Mouse (Mus musculus) CH12.LX (cell line): ENCODE measurements at regions not wholly inside any gene's neighbourhood (a gene's known extent, or its start where the extent isn't known, plus 50 kb on each side); places are given as distances from the start of the nearest gene placed in this dataset.

Experiments used
- DNase-seq: peaks from one replicate; pipeline ENCODE4 v3.0.0-alpha.2; 2013; ENCODE audit errors: extremely low read depth
- H3K27ac ChIP-seq: 2 replicates; pipeline ENCODE4 v1.5.1; 2012; ENCODE audit warnings: low read depth, mild to moderate bottlenecking, control low read depth, moderate library complexity; ENCODE audit not compliant: insufficient read depth
- H3K27me3 ChIP-seq: replicated peaks from 2 replicates; pipeline ENCODE3; 2012; ENCODE audit warnings: inconsistent platforms
- H3K36me3 ChIP-seq, 2 experiments: replicated peaks in 1 of 2; 2 replicates each; pipeline versions ENCODE3 to v1.6.1; 2012; ENCODE audit warnings: inconsistent platforms in 1 of 2, low read length in 1 of 2, mild to moderate bottlenecking in 1 of 2, mixed read lengths in 1 of 2, moderate library complexity in 1 of 2; ENCODE audit not compliant: control insufficient read depth in 1 of 2, insufficient read depth in 1 of 2
- H3K4me1 ChIP-seq, 2 experiments: 2 replicates each; pipeline ENCODE4 v1.6.1; 2012; ENCODE audit warnings: inconsistent platforms in 1 of 2, moderate library complexity in 1 of 2; ENCODE audit not compliant: insufficient read depth in 2 of 2, control insufficient read depth in 1 of 2
- H3K4me2 ChIP-seq: 2 replicates; pipeline ENCODE4 v1.6.1; 2012; ENCODE audit warnings: low read depth, mild to moderate bottlenecking, control low read depth; ENCODE audit not compliant: poor library complexity, insufficient read depth, severe bottlenecking
- H3K4me3 ChIP-seq, 3 experiments: fragments of 150-350 bp in 1 of 3; sonication (generic) in 1 of 3; replicated peaks in 1 of 3; 2 replicates each; pipeline versions ENCODE3 to v1.5.1; 2011 to 2012; ENCODE audit warnings: low read depth in 2 of 3, low read length in 2 of 3, mild to moderate bottlenecking in 2 of 3, moderate library complexity in 2 of 3, control low read depth in 1 of 3, improper control_type of control experiment in 1 of 3, inconsistent platforms in 1 of 3, mixed read lengths in 1 of 3; ENCODE audit not compliant: poor library complexity in 1 of 3
- H3K79me2 ChIP-seq: replicated peaks from 2 replicates; pipeline ENCODE4 v1.6.1; 2012; ENCODE audit warnings: mild to moderate bottlenecking, moderate library complexity; ENCODE audit not compliant: control insufficient read depth, poor library complexity, insufficient read depth, severe bottlenecking; ENCODE audit errors: extremely low read depth
- H3K9ac ChIP-seq: 2 replicates; pipeline ENCODE4 v1.6.1; 2012; ENCODE audit warnings: low read depth, mild to moderate bottlenecking, control low read depth, moderate library complexity; ENCODE audit not compliant: insufficient read depth
- H3K9me3 ChIP-seq: replicated peaks from 2 replicates; pipeline ENCODE3; 2012; ENCODE audit warnings: low read length, inconsistent platforms, mixed read lengths
- BHLHE40 ChIP-seq: IDR thresholded peaks from 2 replicates; pipeline ENCODE4 v1.6.1; 2011; ENCODE audit warnings: mild to moderate bottlenecking, low read depth, low read length, improper control_type of control experiment
- CHD2 ChIP-seq: IDR thresholded peaks from 2 replicates; pipeline ENCODE4 v1.6.1; 2011; ENCODE audit warnings: low read length, improper control_type of control experiment
- CTCF ChIP-seq, 2 experiments: IDR thresholded peaks in 1 of 2; conservative IDR thresholded peaks in 1 of 2; 2 replicates each; pipeline ENCODE4 v1.5.1; 2011 to 2012; ENCODE audit warnings: low read depth in 2 of 2, low read length in 2 of 2, improper control_type of control experiment in 1 of 2, inconsistent platforms in 1 of 2, mild to moderate bottlenecking in 1 of 2, moderate library complexity in 1 of 2
- E2F4 ChIP-seq: IDR thresholded peaks from 2 replicates; pipeline ENCODE4 v1.6.1; 2011; ENCODE audit warnings: low read depth, low read length, improper control_type of control experiment; ENCODE audit not compliant: insufficient replicate concordance
- ELF1 ChIP-seq: IDR thresholded peaks from 2 replicates; pipeline ENCODE4 v1.6.1; 2014; ENCODE audit warnings: low read depth, mild to moderate bottlenecking, inconsistent platforms, low read length, improper control_type of control experiment
- EP300 ChIP-seq: IDR thresholded peaks from 2 replicates; pipeline ENCODE4 v1.6.1; 2011; ENCODE audit warnings: low read length, improper control_type of control experiment
- ETS1 ChIP-seq: conservative IDR thresholded peaks from 2 replicates; pipeline ENCODE4 v1.6.1; 2012; ENCODE audit warnings: low read depth, mild to moderate bottlenecking, inconsistent platforms, low read length, improper control_type of control experiment, moderate library complexity
- GABPA ChIP-seq: IDR thresholded peaks from 2 replicates; pipeline ENCODE4 v1.6.1; 2012; ENCODE audit warnings: low read depth, low read length, improper control_type of control experiment, inconsistent platforms; ENCODE audit not compliant: insufficient replicate concordance
- HCFC1 ChIP-seq: IDR thresholded peaks from 2 replicates; pipeline ENCODE4 v1.6.1; 2012; ENCODE audit warnings: low read depth, mild to moderate bottlenecking, inconsistent platforms, low read length, improper control_type of control experiment
- IRF4 ChIP-seq: IDR thresholded peaks from 2 replicates; pipeline ENCODE4 v1.6.1; 2014; ENCODE audit warnings: low read depth, mild to moderate bottlenecking, inconsistent platforms, low read length, improper control_type of control experiment
- JUN ChIP-seq: IDR thresholded peaks from 2 replicates; pipeline ENCODE4 v1.6.1; 2011; ENCODE audit warnings: low read depth, mild to moderate bottlenecking, low read length, improper control_type of control experiment, moderate library complexity; ENCODE audit not compliant: insufficient read depth
- JUND ChIP-seq: conservative IDR thresholded peaks from 2 replicates; pipeline ENCODE4 v1.6.1; 2011; ENCODE audit warnings: low read depth, low read length, improper control_type of control experiment
- KAT2A ChIP-seq: IDR thresholded peaks from 2 replicates; pipeline ENCODE4 v1.6.1; 2012; ENCODE audit warnings: low read length, improper control_type of control experiment, inconsistent platforms; ENCODE audit not compliant: insufficient replicate concordance
- MAFK ChIP-seq: IDR thresholded peaks from 2 replicates; pipeline ENCODE4 v1.6.1; 2011; ENCODE audit warnings: low read length, improper control_type of control experiment; ENCODE audit not compliant: insufficient replicate concordance
- MAX ChIP-seq: IDR thresholded peaks from 2 replicates; pipeline ENCODE4 v1.6.1; 2011; ENCODE audit warnings: low read length, improper control_type of control experiment
- MAZ ChIP-seq: IDR thresholded peaks from 2 replicates; pipeline ENCODE4 v1.6.1; 2012; ENCODE audit warnings: low read depth, mild to moderate bottlenecking, inconsistent platforms, low read length, improper control_type of control experiment, moderate library complexity
- MYC ChIP-seq: IDR thresholded peaks from 2 replicates; pipeline ENCODE4 v1.6.1; 2011; ENCODE audit warnings: low read depth, mild to moderate bottlenecking, improper control_type of control experiment, low read length
- NELFE ChIP-seq: IDR thresholded peaks from 2 replicates; pipeline ENCODE4 v1.6.1; 2011; ENCODE audit warnings: low read depth, low read length, improper control_type of control experiment
- NRF1 ChIP-seq: IDR thresholded peaks from 2 replicates; pipeline ENCODE4 v1.6.1; 2014; ENCODE audit warnings: low read depth, mild to moderate bottlenecking, inconsistent platforms, low read length, improper control_type of control experiment, moderate library complexity
- PAX5 ChIP-seq: IDR thresholded peaks from 2 replicates; pipeline ENCODE4 v1.6.1; 2012; ENCODE audit warnings: low read length, inconsistent platforms, mixed read lengths
- POLR2AphosphoS2 ChIP-seq: IDR thresholded peaks from 2 replicates; pipeline ENCODE4 v1.6.1; 2011; ENCODE audit warnings: low read depth, low read length, improper control_type of control experiment
- RAD21 ChIP-seq: IDR thresholded peaks from 2 replicates; pipeline ENCODE4 v1.6.1; 2011; ENCODE audit warnings: low read depth, mild to moderate bottlenecking, low read length, improper control_type of control experiment, moderate library complexity
- RCOR1 ChIP-seq: conservative IDR thresholded peaks from 2 replicates; pipeline ENCODE4 v1.6.1; 2012; ENCODE audit warnings: low read depth, mild to moderate bottlenecking, inconsistent platforms, low read length, improper control_type of control experiment
- SIN3A ChIP-seq: IDR thresholded peaks from 2 replicates; pipeline ENCODE4 v1.6.1; 2012; ENCODE audit warnings: low read length, improper control_type of control experiment, inconsistent platforms
- SMC3 ChIP-seq: IDR thresholded peaks from 2 replicates; pipeline ENCODE4 v1.6.1; 2011; ENCODE audit warnings: low read depth, low read length, improper control_type of control experiment
- TBP ChIP-seq: conservative IDR thresholded peaks from 2 replicates; pipeline ENCODE4 v1.6.1; 2011; ENCODE audit warnings: low read depth, low read length, improper control_type of control experiment
- TCF12 ChIP-seq: IDR thresholded peaks from 2 replicates; pipeline ENCODE4 v1.6.1; 2014; ENCODE audit warnings: low read depth, mild to moderate bottlenecking, inconsistent platforms, low read length, improper control_type of control experiment
- UBTF ChIP-seq: IDR thresholded peaks from 2 replicates; pipeline ENCODE4 v1.6.1; 2012; ENCODE audit warnings: low read depth, mild to moderate bottlenecking, inconsistent platforms, low read length, improper control_type of control experiment, moderate library complexity
- USF1 ChIP-seq: IDR thresholded peaks from 2 replicates; pipeline ENCODE4 v1.6.1; 2014; ENCODE audit warnings: low read depth, mild to moderate bottlenecking, inconsistent platforms, low read length, improper control_type of control experiment
- USF2 ChIP-seq: conservative IDR thresholded peaks from 2 replicates; pipeline ENCODE4 v1.6.1; 2011; ENCODE audit warnings: low read depth, low read length, improper control_type of control experiment
- ZC3H11A ChIP-seq: IDR thresholded peaks from 2 replicates; pipeline ENCODE4 v1.6.1; 2012; ENCODE audit warnings: low read depth, mild to moderate bottlenecking, inconsistent platforms, low read length, improper control_type of control experiment
- ZKSCAN1 ChIP-seq: IDR thresholded peaks from 2 replicates; pipeline ENCODE4 v1.6.1; 2012; ENCODE audit warnings: low read depth, inconsistent platforms, low read length, improper control_type of control experiment, borderline replicate concordance
- ZMIZ1 ChIP-seq: IDR thresholded peaks from 2 replicates; pipeline ENCODE4 v1.6.1; 2012; ENCODE audit warnings: low read depth, mild to moderate bottlenecking, inconsistent platforms, low read length, improper control_type of control experiment
- dilution Hi-C: fragments of 300-500 bp; cut with MboI; formaldehyde crosslinking; loops from 2 replicates; pipeline ENCODE4 v1.14.3; 2020; ENCODE audit warnings: low sequenced_read_pairs; ENCODE audit not compliant: extremely low pct_unique_long_range_greater_than_20kb, extremely low pct_ligation_motif_present
- in situ Hi-C: fragments of 300-500 bp; cut with MboI; formaldehyde crosslinking; loops from 3 replicates; pipeline ENCODE4 v1.14.3; 2019; ENCODE audit warnings: low sequenced_read_pairs, low pct_ligation_motif_present, low pct_unique_long_range_greater_than_20kb, mixed read lengths

DNA sequence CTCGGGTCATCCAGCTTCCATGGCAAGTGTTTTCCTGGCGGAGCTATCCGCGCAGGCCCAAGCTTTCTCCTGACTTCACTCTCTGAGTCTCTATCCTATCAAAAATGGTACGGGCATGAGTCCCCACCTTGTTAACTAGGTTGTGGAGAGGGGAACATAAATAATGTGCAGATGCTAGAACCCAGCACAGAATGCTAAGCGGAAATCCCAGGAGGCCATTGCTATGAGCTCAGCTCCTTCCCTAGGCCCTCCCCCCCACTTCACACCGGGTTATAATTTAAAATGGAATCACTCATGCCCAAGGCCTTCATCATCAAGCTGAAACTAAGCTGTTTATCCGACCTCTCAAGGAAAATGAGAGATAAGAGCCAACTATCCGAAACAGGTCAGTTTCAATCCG is 60.4 kb upstream of the Cd83 start:
- Histone ChIP-seq H3K4me3 (no peak overlapping the region), H3K27ac (no peak overlapping the region), H3K9me3 (no peaks in the 10 kb centered on the region), H3K27me3 (no peaks in the 10 kb centered on the region), H3K36me3 (no peaks in the 10 kb centered on the region), H3K4me2 (no peak overlapping the region), H3K4me1 (peaks cover 0 to 3% of the 10 kb centered on the region in 2 experiments; a peak in 2 of 4 replicates), H3K9ac (no peak overlapping the region), H3K79me2 (no peaks in the 10 kb centered on the region)
- no peak for DNase-seq
- dilution Hi-C loops (no loop called here), in situ Hi-C loops (no loop called here)
- no peak for TF ChIP-seq JUN
- TF ChIP-seq ZKSCAN1 = no peak
- TF ChIP-seq IRF4 = no peak
- no peak for TF ChIP-seq RAD21
- TF ChIP-seq CTCF (conservative IDR thresholded peaks at IDR 0.05 in 1 of 2, IDR thresholded peaks at IDR 0.05 in 1 of 2; ENCODE audit: low read depth in 2 of 2, low read length in 2 of 2) = no peak
- no peak for TF ChIP-seq RCOR1

DNA sequence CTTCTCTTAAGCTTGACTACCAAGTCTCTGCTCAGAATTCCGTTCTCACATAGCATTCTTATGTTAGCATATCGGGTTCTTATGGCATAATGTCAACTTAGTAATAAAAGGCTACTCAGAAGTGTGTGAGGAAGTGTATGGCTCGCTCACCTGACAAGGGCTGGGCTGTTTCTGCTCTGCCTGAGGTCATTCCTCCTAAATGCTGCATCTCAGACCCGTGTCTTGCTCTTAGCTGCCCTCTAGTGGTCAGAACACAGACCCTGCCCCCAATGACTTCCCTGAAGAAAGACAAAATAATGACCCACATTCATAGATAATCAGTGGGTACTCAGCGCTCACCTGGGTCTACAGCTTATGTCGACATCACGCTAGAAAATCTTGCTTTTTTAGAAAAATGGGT is 58.9 kb upstream of the Cd83 start:
- Histone ChIP-seq H3K9me3 (no peaks in the 10 kb centered on the region), H3K4me1 (peaks cover 0 to 3% of the 10 kb centered on the region in 2 experiments; a peak in 2 of 4 replicates), H3K36me3 (no peaks in the 10 kb centered on the region), H3K9ac (no peak overlapping the region), H3K27ac (no peak overlapping the region), H3K4me2 (peak overlapping the region; percentile 88), H3K27me3 (no peaks in the 10 kb centered on the region), H3K79me2 (no peaks in the 10 kb centered on the region), H3K4me3 (no peak overlapping the region)
- in situ Hi-C loops (loop anchor here (25.0 kb wide), 1 partner anchor 363 kb away; the partner anchor contains the start of gene Sirt5), dilution Hi-C loops (no loop called here)
- DNase-seq = peak; percentile 76
- no peak for TF ChIP-seq POLR2AphosphoS2
- no peak for TF ChIP-seq PAX5
- no peak for TF ChIP-seq NELFE
- peak; percentile 60; the same call in 1 of the 2 replicates for TF ChIP-seq BHLHE40
- TF ChIP-seq MAZ = 0 out of 2 replicates have a peak, but pooled peaks have one; percentile 67
- peak; percentile 92 for TF ChIP-seq SMC3
- TF ChIP-seq ZMIZ1 = no peak
- no peak for TF ChIP-seq USF2
- TF ChIP-seq UBTF = no peak
- peak; percentile 52 for TF ChIP-seq CHD2
- TF ChIP-seq RCOR1 = no peak
- TF ChIP-seq JUN = 0 out of 2 replicates have a peak, but pooled peaks have one; percentile 20
- no peak for TF ChIP-seq ZKSCAN1
- TF ChIP-seq SIN3A = no peak
- TF ChIP-seq NRF1 = no peak
- peak; percentile 50 for TF ChIP-seq ELF1
- no peak for TF ChIP-seq E2F4
- TF ChIP-seq ETS1 = 0 out of 2 replicates have a peak, but pooled peaks have one; percentile 18
- TF ChIP-seq KAT2A = no peak
- no peak for TF ChIP-seq TBP
- no peak for TF ChIP-seq EP300
- TF ChIP-seq MYC = no peak
- no peak for TF ChIP-seq MAX
- no peak for TF ChIP-seq USF1
- no peak for TF ChIP-seq HCFC1
- TF ChIP-seq ZC3H11A = peak; percentile 60
- no peak for TF ChIP-seq GABPA
- TF ChIP-seq TCF12 = no peak
- no peak for TF ChIP-seq JUND
- TF ChIP-seq RAD21 = peak; percentile 81
- TF ChIP-seq MAFK = no peak
